Mouse (Mus musculus) lung, postnatal 0 days (tissue): ENCODE results near the gene Ubap1l.

ENCODE experiments used
- CTCF ChIP-seq: IDR thresholded peaks from 2 replicates; pipeline ENCODE4 v1.5.1; 2016; ENCODE audit warnings: antibody characterized with exemption, mild to moderate bottlenecking
- EP300 ChIP-seq: IDR thresholded peaks from 2 replicates; pipeline ENCODE4 v1.6.1; 2016; ENCODE audit warnings: antibody characterized with exemption, mild to moderate bottlenecking, control low read depth

GRCm38 (mm10) chr9:65360641-65361448 is at the start of gene Ubap1l:
- TF ChIP-seq EP300: no peak
- no peak for TF ChIP-seq CTCF
